Mouse (Mus musculus): ENCODE data around the gene Ripor1. TPM values are rescaled to one million over a fixed set of nuclear protein-coding genes. Genes with fewer than 3 reads are reported as not detected.

The Ripor1 gene
- 7.7 and 13.9 TPM in 2 replicates for polyA plus RNA-seq (2012; rRNA removed; ENCODE audit: low replicate concordance)

DNA sequence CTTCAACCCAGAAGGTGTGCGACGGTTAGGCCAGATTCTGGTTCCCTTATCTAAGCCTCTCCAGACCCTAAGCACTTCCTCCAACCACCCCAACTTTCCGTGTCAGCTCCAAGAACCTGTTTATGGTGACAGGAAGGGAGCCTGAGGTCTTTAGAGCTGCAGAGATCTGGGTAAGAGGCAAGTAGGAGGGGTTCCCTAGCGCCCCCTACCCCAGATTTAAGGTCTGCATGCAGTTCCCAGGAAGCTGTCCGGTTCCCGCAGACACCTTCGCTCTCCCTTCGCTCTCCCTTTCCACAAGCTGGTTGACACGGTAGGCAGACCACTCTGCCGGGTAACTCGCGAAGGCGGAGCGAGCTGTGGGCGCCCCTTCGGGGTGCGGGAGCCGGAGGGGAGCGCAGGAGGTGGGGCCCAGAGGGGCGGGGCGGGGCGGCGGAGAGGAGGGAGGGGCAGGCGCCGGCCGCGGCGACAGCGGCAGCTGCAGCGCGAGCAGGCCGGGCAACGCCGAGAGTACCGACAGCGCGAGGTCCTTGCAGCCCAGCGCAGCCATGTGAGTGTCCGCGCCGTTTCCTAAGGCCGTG, at the start of gene Ripor1:
Ripor1 (plus strand) TSS at position 452 of the 578 bp plus-strand sequence.

DNA sequence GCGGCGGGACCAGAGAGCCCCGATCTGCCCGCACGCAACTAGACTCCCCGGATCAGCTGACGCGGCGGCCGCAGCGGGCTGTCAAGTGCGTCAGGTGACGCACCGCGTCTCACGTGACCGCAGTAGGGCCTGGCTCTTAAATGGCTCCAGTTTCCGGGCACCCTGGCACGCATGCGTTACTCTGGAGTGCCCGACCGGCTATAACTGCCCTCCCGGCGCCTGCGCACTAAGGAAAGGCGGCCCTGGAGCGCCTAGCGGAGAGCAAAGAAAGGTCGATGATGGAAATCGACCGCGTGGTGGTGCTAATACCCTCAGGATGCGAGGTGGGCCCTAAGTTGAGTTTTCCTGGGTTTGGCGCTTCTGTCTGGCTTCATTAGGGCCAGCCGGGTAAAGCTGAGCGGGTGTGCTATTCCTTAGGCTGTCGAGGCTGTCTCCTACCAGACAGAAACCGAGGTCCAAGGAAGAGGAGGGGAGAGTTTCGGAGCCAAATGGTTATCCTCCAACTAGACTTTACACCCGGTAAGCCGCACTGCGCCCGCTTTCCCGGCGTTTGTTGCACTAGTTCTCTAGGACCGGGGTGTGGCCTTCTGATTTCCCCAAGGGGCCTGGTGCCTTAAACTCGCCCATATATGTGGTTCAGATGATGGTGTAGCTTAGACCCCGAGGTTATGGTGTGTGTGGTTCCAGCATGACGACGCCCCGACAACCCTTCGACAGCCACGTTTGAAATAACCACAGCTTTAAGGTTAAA, 38.9 kb upstream of the Ripor1 start, which contains the start of gene Atp6v0d1:
Atp6v0d1 (minus strand) TSS at position 96 of the 751 bp plus-strand sequence.

DNA sequence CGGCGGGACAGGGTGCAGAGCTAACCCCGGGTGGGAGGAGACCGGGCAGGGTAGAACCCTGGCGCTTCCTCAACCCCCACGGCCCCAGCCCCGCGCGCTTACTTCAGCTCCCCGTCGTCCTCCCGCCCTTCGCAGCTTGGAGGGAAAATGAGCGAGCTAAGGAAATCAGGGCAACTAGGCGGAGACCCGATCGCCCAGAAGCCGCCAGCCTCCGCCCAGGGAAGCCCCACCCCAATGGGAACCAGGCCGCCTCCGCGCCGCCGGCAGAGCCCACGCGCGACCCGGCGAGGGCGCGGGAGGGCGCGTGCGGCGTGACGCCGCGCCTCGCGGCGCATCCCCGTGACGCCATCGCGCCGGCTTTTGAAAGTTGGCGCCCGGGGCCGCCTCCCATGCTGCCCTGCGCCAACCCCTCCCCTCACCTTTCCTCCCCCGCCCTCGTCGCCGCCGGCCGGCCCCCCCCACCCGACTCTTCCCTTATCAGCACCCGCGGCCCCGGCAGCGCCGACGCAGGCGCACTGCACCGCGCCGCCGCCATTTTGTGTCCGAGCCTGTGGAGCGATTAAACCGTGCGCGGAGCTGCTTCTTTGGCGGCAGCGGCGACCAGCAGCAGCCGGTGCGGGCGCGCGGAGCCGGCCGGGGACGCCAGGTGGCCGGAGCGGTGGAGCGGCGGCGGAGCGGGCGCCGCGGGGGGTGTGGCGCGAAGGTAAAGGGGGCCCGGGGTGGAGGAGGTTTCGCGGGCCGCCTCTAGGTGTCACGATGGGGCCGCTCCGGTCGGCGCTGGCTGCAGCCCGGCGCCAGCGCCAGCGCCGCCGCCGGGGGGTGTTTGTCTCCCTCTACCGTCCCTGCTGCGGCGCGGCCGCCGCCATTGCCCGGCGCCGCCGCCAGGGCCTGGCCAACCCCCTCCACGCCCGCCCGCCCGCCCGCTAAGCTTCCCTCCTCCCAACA, 31.2 kb downstream of the Ripor1 start, which contains the start of gene Ctcf:
Ctcf (plus strand) TSS at position 551 of the 945 bp plus-strand sequence.

DNA sequence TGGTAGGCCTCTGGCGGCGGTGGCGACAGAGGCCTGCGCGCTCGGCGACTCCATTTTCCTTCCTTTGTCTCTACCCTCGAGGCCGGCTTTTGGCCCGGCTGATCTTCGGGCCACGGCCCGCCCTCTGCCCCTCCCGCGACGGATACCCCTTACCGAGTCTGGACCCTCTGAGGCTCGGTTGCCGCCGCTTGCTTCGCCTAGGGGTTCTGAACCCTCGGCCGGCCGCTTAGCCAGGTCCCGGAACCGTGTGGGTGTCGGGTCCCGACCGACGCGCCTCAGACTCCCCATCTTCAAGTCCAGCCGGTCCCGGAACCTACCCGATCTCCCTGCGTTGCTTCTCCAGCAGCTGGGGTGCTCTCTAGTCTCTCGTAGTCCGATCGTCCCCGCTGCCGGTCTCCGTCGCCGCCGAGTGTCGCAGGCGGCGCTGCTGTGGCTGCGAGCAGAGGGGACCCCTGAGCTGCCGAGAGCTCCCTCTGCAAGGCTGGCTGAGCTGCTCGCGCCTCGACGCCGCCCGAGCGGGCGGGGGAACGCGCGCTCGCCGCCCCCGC, 32.0 kb downstream of the Ripor1 start, which contains the start of gene Agrp:
Agrp (minus strand) TSS at position 431 of the 548 bp plus-strand sequence.

Other genes with a start within 250 kb of the Ripor1 start
- 0.33 and 0.41 TPM in 2 replicates for gene Plekhg4, start 232.0 kb upstream of the Ripor1 start, polyA plus RNA-seq (2012; rRNA removed; ENCODE audit: low replicate concordance)
- 0.06 TPM in 1 of 2 replicates, not detected in the other for gene Kctd19, start 191.8 kb upstream of the Ripor1 start, polyA plus RNA-seq (2012; rRNA removed; ENCODE audit: low replicate concordance)
- 0.22 TPM in 1 of 2 replicates, not detected in the other for gene Lrrc36, start 191.7 kb upstream of the Ripor1 start, polyA plus RNA-seq (2012; rRNA removed; ENCODE audit: low replicate concordance)
- 53.0 and 57.7 TPM in 2 replicates for gene Tppp3, start 133.7 kb upstream of the Ripor1 start, polyA plus RNA-seq (2012; rRNA removed; ENCODE audit: low replicate concordance)
- 17.9 and 29.4 TPM in 2 replicates for gene Zdhhc1, start 108.4 kb upstream of the Ripor1 start, polyA plus RNA-seq (2012; rRNA removed; ENCODE audit: low replicate concordance)
- 11.0 and 11.1 TPM in 2 replicates for gene Hsd11b2, start 86.5 kb upstream of the Ripor1 start, polyA plus RNA-seq (2012; rRNA removed; ENCODE audit: low replicate concordance)
- 48.4 and 63.4 TPM in 2 replicates for gene Atp6v0d1, start 39.2 kb upstream of the Ripor1 start, polyA plus RNA-seq (2012; rRNA removed; ENCODE audit: low replicate concordance)
- 5.0 and 7.2 TPM in 2 replicates for gene Ctcf, start 31.3 kb downstream of the Ripor1 start, polyA plus RNA-seq (2012; rRNA removed; ENCODE audit: low replicate concordance)
- 0.31 TPM in 1 of 2 replicates, not detected in the other for gene Agrp, start 32.1 kb downstream of the Ripor1 start, polyA plus RNA-seq (2012; rRNA removed; ENCODE audit: low replicate concordance)
- gene Carmil2, start 81.0 kb downstream of the Ripor1 start, polyA plus RNA-seq (2012; rRNA removed; ENCODE audit: low replicate concordance), result 3.2 and 7.0 TPM in 2 replicates
- 29.2 and 30.8 TPM in 2 replicates for gene Acd, start 95.8 kb downstream of the Ripor1 start, polyA plus RNA-seq (2012; rRNA removed; ENCODE audit: low replicate concordance)
- 6.5 and 10.2 TPM in 2 replicates for gene Pard6a, start 95.9 kb downstream of the Ripor1 start, polyA plus RNA-seq (2012; rRNA removed; ENCODE audit: low replicate concordance)
- not detected in 2 replicates for gene 4933405L10Rik, start 102.4 kb downstream of the Ripor1 start, polyA plus RNA-seq (2012; rRNA removed; ENCODE audit: low replicate concordance)
- 4.9 and 7.9 TPM in 2 replicates for gene Enkd1, start 103.0 kb downstream of the Ripor1 start, polyA plus RNA-seq (2012; rRNA removed; ENCODE audit: low replicate concordance)
- 8.5 and 9.1 TPM in 2 replicates for gene Gfod2, start 153.4 kb downstream of the Ripor1 start, polyA plus RNA-seq (2012; rRNA removed; ENCODE audit: low replicate concordance)
- gene Ranbp10, start 222.1 kb downstream of the Ripor1 start, polyA plus RNA-seq (2012; rRNA removed; ENCODE audit: low replicate concordance), result 10.6 and 13.2 TPM in 2 replicates
- gene Tsnaxip1, start 222.5 kb downstream of the Ripor1 start, polyA plus RNA-seq (2012; rRNA removed; ENCODE audit: low replicate concordance), result not detected in 2 replicates
- gene Cenpt, start 248.0 kb downstream of the Ripor1 start, polyA plus RNA-seq (2012; rRNA removed; ENCODE audit: low replicate concordance), result 6.6 and 8.0 TPM in 2 replicates
- 35.4 and 36.7 TPM in 2 replicates for gene Thap11, start 249.9 kb downstream of the Ripor1 start, polyA plus RNA-seq (2012; rRNA removed; ENCODE audit: low replicate concordance)

All from duodenum, adult 2 months (tissue).